8 mouse cellular contexts compared by ENCODE assay signal in genomic region chr14:105920395-105921216, GRCm38 (mm10). TPM values are rescaled to one million over a fixed set of nuclear protein-coding genes. Genes with fewer than 3 reads are reported as not detected.
DNase-seq lines count a peak whose midpoint lies in the region; ATAC-seq and TF ChIP-seq lines count a peak whose summit lies in the region.

No protein-coding gene starts in this region.

- no peaks in the 10 kb centered on the region for H3K36me3 ChIP-seq in forebrain, embryonic 13.5 days (ENCODE audit: poor library complexity, severe bottlenecking)
- no peaks in the 10 kb centered on the region for H3K36me3 ChIP-seq in kidney, embryonic 15.5 days
- H3K36me3 ChIP-seq in midbrain, postnatal 0 days (ENCODE audit: insufficient read depth, low read length) = no peaks in the 10 kb centered on the region

- H3K4me3 ChIP-seq in layer of hippocampus, adult 2 months = peak overlapping the region; percentile 23; the same call in 1 of the 2 replicates
- H3K4me3 ChIP-seq in forebrain, embryonic 13.5 days = peak overlapping the region; percentile 21
- 0 out of 2 replicates have a peak overlapping the region, but pooled peaks have one; percentile 6 for H3K4me3 ChIP-seq in kidney, embryonic 15.5 days (replicated peaks)
- H3K4me3 ChIP-seq in midbrain, postnatal 0 days (ENCODE audit: low read depth, low read length) = 0 out of 2 replicates have a peak overlapping the region, but pooled peaks have one; percentile 6

- 0 out of 2 replicates have a peak, but pooled peaks cover 5% of the 10 kb centered on the region for H3K27me3 ChIP-seq in forebrain, embryonic 13.5 days
- no peaks in the 10 kb centered on the region for H3K27me3 ChIP-seq in kidney, embryonic 15.5 days
- H3K27me3 ChIP-seq in midbrain, postnatal 0 days (ENCODE audit: insufficient read depth, low read length) = 0 out of 2 replicates have a peak, but pooled peaks cover 3% of the 10 kb centered on the region

- no peak overlapping the region for H3K27ac ChIP-seq in layer of hippocampus, adult 2 months
- H3K27ac ChIP-seq in forebrain, embryonic 13.5 days = no peak overlapping the region
- H3K27ac ChIP-seq in kidney, embryonic 15.5 days = peak overlapping the region; percentile 84
- H3K27ac ChIP-seq in midbrain, postnatal 0 days (ENCODE audit: low read depth, low read length) = no peak overlapping the region

- H3K9ac ChIP-seq in forebrain, embryonic 13.5 days = peak overlapping the region; percentile 34
- H3K9ac ChIP-seq in kidney, embryonic 15.5 days = no peak overlapping the region
- no peak overlapping the region for H3K9ac ChIP-seq in midbrain, postnatal 0 days (replicated peaks; ENCODE audit: low read length, poor library complexity, severe bottlenecking)

- DNase-seq in layer of hippocampus, adult 2 months (ENCODE audit: low spot score in 2 of 2) = no peak
- DNase-seq in layer of hippocampus, adult 8-10 months (ENCODE audit: low spot score in 2 of 2) = no peak
- no peak for DNase-seq in midbrain, postnatal 0 days (ENCODE audit: low spot score)
- no peak for DNase-seq in adrenal gland, postnatal 25 days
- no peak for DNase-seq in spleen, postnatal 4 days (ENCODE audit: low spot score in 2 of 2)
- DNase-seq in spleen, postnatal 36 days (ENCODE audit: low spot score in 2 of 2) = no peak

- peaks cover 13% of the 10 kb centered on the region for H3K4me1 ChIP-seq in forebrain, embryonic 13.5 days
- peaks cover 34% of the 10 kb centered on the region for H3K4me1 ChIP-seq in kidney, embryonic 15.5 days
- H3K4me1 ChIP-seq in midbrain, postnatal 0 days (ENCODE audit: insufficient read depth, low read length) = no peaks in the 10 kb centered on the region

- H3K9me3 ChIP-seq in forebrain, embryonic 13.5 days (replicated peaks) = no peaks in the 10 kb centered on the region
- H3K9me3 ChIP-seq in kidney, embryonic 15.5 days (replicated peaks) = no peaks in the 10 kb centered on the region
- H3K9me3 ChIP-seq in midbrain, postnatal 0 days (ENCODE audit: low read length) = no peaks in the 10 kb centered on the region

- peak; percentile 73 for ATAC-seq in forebrain, embryonic 13.5 days
- ATAC-seq in kidney, embryonic 15.5 days (replicated peaks; ENCODE audit: low FRiP score) = peak; percentile 88
- no peak for ATAC-seq in midbrain, postnatal 0 days (ENCODE audit: low FRiP score)

- H3K4me2 ChIP-seq in forebrain, embryonic 13.5 days = peak overlapping the region; percentile 57
- H3K4me2 ChIP-seq in kidney, embryonic 15.5 days = peak overlapping the region; percentile 51
- peak overlapping the region; percentile 25 for H3K4me2 ChIP-seq in midbrain, postnatal 0 days (ENCODE audit: low read depth, low read length, poor library complexity, severe bottlenecking)

- WGBS in forebrain, embryonic 13.5 days = 2% methylated on average over 23 of the region's 23 CpGs
- WGBS in kidney, embryonic 15.5 days = 9% methylated on average over 23 of the region's 23 CpGs
- 8% methylated on average over 23 of the region's 23 CpGs for WGBS in midbrain, postnatal 0 days

- no peak for TF ChIP-seq CTCF in layer of hippocampus, adult 2 months (conservative IDR thresholded peaks at IDR 0.05)
- TF ChIP-seq CTCF in midbrain, postnatal 0 days (IDR thresholded peaks at IDR 0.05) = no peak

RNA-seq across cellular contexts. Expression of gene Spry2, which starts 24.0 kb away (rescaled TPM):
- 10 to 100 TPM; 66.7 to 74.2 TPM for total RNA-seq in layer of hippocampus, adult 2 months (2021)
- 10 to 100 TPM; 69.0 to 80.8 (median 69.4) TPM for total RNA-seq in layer of hippocampus, adult 8-10 months (2022)
- 21.4 and 27.4 TPM in 2 replicates for polyA plus RNA-seq in forebrain, embryonic 13.5 days (2015; fragmentation: Nextera tagmentation; extraction: Ambion mirVana)
- 56.2 and 61.9 TPM in 2 replicates for polyA plus RNA-seq in kidney, embryonic 15.5 days (2015; fragmentation: Nextera tagmentation; extraction: Ambion mirVana)
- 20.2 and 24.3 TPM in 2 replicates for total RNA-seq in midbrain, postnatal 0 days (2014; rRNA removed)
- polyA plus RNA-seq in midbrain, postnatal 0 days (2015; fragmentation: Nextera tagmentation; extraction: Ambion mirVana) = 38.1 and 39.2 TPM in 2 replicates
- total RNA-seq in adrenal gland, postnatal 25 days (2021) = 33.7 and 43.4 TPM in 2 replicates
